Mouse (Mus musculus) bone marrow macrophage, adult 2 months (primary cell): Measurements from ENCODE around the gene Arhgap21. TPM values are rescaled to one million over a fixed set of nuclear protein-coding genes. Genes with fewer than 3 reads are reported as not detected.

Source experiments
- H3K27ac ChIP-seq: 2 replicates; pipeline ENCODE4 v1.5.1; 2012; ENCODE audit warnings: low read depth, low read length; ENCODE audit not compliant: insufficient read depth
- H3K4me1 ChIP-seq: 2 replicates; pipeline ENCODE4 v1.6.1; 2012; ENCODE audit warnings: low read length; ENCODE audit not compliant: control insufficient read depth, insufficient read depth
- H3K4me3 ChIP-seq: 2 replicates; pipeline ENCODE4 v1.5.1; 2012; ENCODE audit warnings: mild to moderate bottlenecking, low read length, moderate library complexity; ENCODE audit not compliant: insufficient read depth
- CTCF ChIP-seq: IDR thresholded peaks from 2 replicates; pipeline ENCODE4 v1.5.1; 2012; ENCODE audit warnings: low read depth, mild to moderate bottlenecking, low read length, moderate library complexity
- POLR2A ChIP-seq: IDR thresholded peaks from 2 replicates; pipeline ENCODE4 v1.6.1; 2012; ENCODE audit warnings: mild to moderate bottlenecking, low read depth, low read length, borderline replicate concordance
- polyA plus RNA-seq: library from polyadenylated mRNA; stranded (reverse); fragments of >200 nt; gene quantifications from 2 replicates; pipeline ENCODE4 v1.2.4, GENCODE M21; 2012; ENCODE audit not compliant: missing spikeins, insufficient read depth, insufficient read length

Arhgap21 gene
- polyA plus RNA-seq, 1 experiment = 22.7 TPM

- TF ChIP-seq POLR2A (no peak), CTCF (no peak)
- H3K4me3 ChIP-seq = no peak overlapping the region
- no peak overlapping the region for H3K27ac ChIP-seq
- peaks cover 16% of the 10 kb centered on the region for H3K4me1 ChIP-seq
Observed at GRCm38 (mm10) chr2:20959045-20959444, 9.6 kb downstream of the Arhgap21 start.

DNA sequence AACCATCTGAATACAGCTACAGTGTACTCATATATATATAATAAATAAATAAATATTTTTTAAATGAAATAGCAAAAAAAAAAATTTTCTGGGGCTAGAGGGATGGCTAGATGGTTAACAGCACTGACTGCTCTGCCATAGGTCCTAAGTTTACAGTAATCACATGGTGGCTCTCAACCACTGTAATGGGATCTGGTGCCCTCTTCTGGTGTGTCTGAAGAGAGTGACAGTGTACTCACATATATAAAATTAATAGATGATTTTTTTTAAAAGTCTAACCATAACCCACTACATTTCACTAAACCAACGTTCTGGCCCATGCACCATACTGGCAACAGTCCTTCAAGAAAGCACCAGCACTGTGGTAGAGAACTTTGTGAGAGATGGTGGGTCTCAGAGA lies 10.7 kb downstream of the Arhgap21 start:
- no peak overlapping the region for H3K4me3 ChIP-seq
- no peak for TF ChIP-seq POLR2A
- H3K27ac ChIP-seq = no peak overlapping the region
- H3K4me1 ChIP-seq = peaks cover 14% of the 10 kb centered on the region

DNA sequence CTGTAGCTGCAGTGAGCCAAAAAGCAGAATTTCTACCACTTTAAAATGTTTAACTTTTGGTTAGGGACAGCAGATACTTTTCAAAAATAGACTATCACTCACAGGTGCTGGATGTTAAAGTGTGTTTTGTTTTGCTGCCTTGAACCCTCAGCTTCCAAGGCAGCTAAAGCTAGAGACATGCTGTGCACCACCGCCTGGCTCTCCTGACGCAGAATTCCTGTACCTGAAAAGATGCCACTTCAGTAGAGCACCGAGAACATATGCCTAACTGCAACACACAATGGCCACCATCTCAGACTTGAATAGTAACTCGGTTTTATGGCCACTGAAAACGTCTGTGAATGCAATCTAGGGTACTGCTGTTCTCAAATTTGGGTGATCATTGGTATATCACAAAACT lies 12.0 kb downstream of the Arhgap21 start:
- TF ChIP-seq POLR2A (no peak), CTCF (no peak)
- H3K4me3 ChIP-seq = no peak overlapping the region
- H3K27ac ChIP-seq = no peak overlapping the region
- peaks cover 7% of the 10 kb centered on the region for H3K4me1 ChIP-seq

DNA sequence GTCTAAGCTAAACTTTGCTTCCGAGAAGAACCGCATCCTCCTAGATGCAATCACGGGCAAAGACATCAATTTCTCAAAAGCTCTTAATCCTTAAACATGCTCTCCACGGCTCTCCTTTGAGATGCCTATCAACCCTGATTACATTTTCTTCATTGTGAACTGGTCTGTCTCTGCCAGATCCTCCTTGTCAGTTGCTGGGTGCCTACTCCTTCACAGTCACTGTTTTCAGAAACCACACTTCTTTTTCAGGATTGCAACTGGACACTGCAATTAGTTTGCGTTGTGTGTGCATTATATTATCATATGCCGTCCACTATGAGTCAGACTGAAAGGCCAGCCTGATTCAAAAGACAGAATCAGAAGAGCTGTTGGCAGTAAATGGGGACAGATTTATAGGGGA lies 12.7 kb downstream of the Arhgap21 start:
- Histone ChIP-seq H3K4me3 (no peak overlapping the region), H3K4me1 (peaks cover 5% of the 10 kb centered on the region), H3K27ac (no peak overlapping the region)
- TF ChIP-seq POLR2A (no peak), CTCF (no peak)

DNA sequence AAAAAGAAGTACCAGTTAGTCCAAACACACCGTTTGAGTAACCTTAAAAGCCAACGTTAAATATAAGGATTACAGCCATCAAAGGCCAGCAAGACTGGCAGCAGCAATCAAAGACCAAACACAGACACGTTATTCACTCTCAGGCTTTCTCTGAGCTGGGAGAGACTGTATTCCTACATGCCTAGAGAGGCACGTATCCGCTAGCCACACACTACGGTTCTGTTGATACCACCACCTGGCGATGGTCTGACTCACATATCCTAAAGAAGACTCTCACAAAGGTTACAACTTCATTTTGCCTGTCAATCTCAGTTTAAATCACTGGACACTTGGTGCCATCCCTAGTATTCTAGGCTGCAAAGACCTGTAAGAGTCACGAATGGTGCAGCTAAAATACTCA lies 13.3 kb downstream of the Arhgap21 start:
- Histone ChIP-seq H3K4me1 (peaks cover 7% of the 10 kb centered on the region), H3K27ac (no peak overlapping the region), H3K4me3 (no peak overlapping the region)
- TF ChIP-seq POLR2A (no peak), CTCF (no peak)

DNA sequence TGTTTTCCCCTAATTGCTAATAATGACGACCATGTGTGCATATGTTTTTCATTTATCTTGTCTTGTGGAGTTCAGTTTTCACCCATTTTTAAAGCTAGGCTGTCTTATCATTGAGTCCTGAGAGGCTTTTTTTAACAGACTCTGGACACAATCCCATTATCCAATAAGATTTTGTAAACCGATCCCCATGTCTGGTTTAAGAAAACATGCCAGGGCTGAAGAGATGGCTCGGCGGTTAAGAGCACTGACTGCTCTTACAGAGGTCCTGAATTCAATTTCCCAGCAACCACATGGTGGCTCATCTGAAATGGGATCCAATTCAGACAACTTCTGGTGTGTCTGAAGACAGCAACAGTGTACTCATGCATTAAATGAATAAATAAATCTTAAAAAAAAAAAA lies 16.0 kb downstream of the Arhgap21 start:
- H3K4me3 ChIP-seq = no peak overlapping the region
- peaks cover 9% of the 10 kb centered on the region for H3K4me1 ChIP-seq
- no peak overlapping the region for H3K27ac ChIP-seq
- TF ChIP-seq POLR2A (no peak), CTCF (no peak)

DNA sequence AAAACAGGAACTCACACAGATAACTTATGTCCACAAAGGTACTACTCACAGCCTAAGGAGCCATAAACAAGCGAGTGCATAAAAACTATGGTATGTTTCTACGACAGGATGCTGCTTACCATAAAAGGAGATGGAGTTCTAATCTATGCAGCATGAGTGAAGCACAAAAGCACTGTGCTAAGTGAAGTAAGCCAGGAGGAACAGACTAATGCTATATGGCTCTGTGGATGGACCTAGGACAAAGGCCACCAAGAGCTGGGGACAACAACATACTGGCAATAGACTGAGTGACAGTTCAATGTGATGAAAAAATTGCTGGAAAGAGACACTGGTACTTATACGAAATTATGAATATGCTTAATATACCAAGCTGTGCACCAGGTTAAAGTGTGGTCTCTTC lies 19.5 kb downstream of the Arhgap21 start:
- Histone ChIP-seq H3K4me3 (no peak overlapping the region), H3K4me1 (peaks cover 20% of the 10 kb centered on the region), H3K27ac (no peak overlapping the region)
- TF ChIP-seq CTCF (no peak), POLR2A (no peak)

DNA sequence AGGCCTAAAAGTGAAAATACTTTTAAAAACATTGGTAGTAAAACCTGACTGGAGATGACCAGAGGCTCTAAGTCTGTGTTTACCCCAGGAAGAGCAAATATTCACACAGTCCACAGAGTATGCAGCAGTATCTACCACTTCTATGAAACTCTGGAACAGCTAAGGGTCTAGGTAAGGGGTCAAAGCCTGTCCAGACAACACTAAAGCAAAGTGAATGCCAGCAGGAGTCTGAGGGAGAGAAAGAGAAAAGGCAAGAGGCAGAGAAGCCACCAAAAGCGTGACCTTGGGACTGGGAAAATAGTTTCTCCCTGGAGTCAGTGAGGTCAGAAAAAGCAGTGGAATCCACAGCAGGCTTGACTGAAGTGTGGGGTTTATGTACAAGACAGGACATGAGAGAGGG lies 21.6 kb downstream of the Arhgap21 start:
- TF ChIP-seq POLR2A (no peak), CTCF (no peak)
- Histone ChIP-seq H3K4me1 (peaks cover 33% of the 10 kb centered on the region), H3K4me3 (no peak overlapping the region), H3K27ac (no peak overlapping the region)

DNA sequence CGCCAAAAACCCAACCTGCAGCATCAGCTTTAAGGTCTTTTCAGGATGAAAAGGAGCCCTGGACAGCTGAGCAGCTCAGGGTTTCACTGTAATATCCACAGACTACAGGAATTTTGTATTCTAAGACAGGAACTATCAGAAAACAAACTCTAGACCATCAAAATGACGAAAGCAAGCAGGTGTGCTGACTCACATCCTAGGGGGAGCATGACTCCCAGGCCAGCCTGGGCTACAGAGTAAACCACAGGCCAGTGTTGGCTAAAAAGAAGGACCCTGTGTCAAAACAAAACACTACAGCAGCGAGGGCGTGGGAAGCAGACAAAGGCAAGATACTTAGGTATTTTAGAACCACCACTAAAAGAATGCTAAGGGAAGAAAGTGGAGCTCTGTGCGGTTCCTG lies 23.1 kb downstream of the Arhgap21 start:
- no peak for TF ChIP-seq POLR2A
- TF ChIP-seq CTCF = no peak
- H3K4me1 ChIP-seq = peaks cover 39% of the 10 kb centered on the region
- no peak overlapping the region for H3K4me3 ChIP-seq
- H3K27ac ChIP-seq = no peak overlapping the region

- TF ChIP-seq POLR2A = no peak
- no peak for TF ChIP-seq CTCF
- no peak overlapping the region for H3K4me3 ChIP-seq
- H3K4me1 ChIP-seq = peaks cover 40% of the 10 kb centered on the region
- H3K27ac ChIP-seq = no peak overlapping the region
Observed at GRCm38 (mm10) chr2:20943730-20944454, 24.8 kb downstream of the Arhgap21 start.
